Mouse (Mus musculus) ovary, postnatal 14 days (tissue): ENCODE data around the gene Mei1.

Experiments used
- DNase-seq: peaks from one replicate; pipeline ENCODE4 v3.0.0; 2022; ENCODE audit warnings: low spot score

The Mei1 gene

GRCm38 (mm10) chr15:82069898-82070297, at the start of gene Mei1:
Mei1 (plus strand) TSS chr15:82069996.
- DNase-seq: no peak

GRCm38 (mm10) chr15:82022535-82023088, 47.2 kb upstream of the Mei1 start:
- no peak for DNase-seq

GRCm38 (mm10) chr15:82023965-82024635, 45.7 kb upstream of the Mei1 start:
- no peak for DNase-seq

- DNase-seq: no peak
Measured at GRCm38 (mm10) chr15:82027276-82027675, 42.5 kb upstream of the Mei1 start.

- no peak for DNase-seq
Measured at GRCm38 (mm10) chr15:82027726-82028125, 42.1 kb upstream of the Mei1 start.

GRCm38 (mm10) chr15:82032386-82032785, 37.4 kb upstream of the Mei1 start:
- no peak for DNase-seq

- no peak for DNase-seq
Measured at GRCm38 (mm10) chr15:82033762-82034161, 36.0 kb upstream of the Mei1 start, which contains the start of gene Desi1. Desi1 (minus strand) TSS chr15:82033862.

GRCm38 (mm10) chr15:82035904-82036689, 33.7 kb upstream of the Mei1 start:
- no peak for DNase-seq

GRCm38 (mm10) chr15:82040650-82041049, 29.1 kb upstream of the Mei1 start:
- peak; percentile 23 for DNase-seq

- no peak for DNase-seq
Measured at GRCm38 (mm10) chr15:82044166-82044784, 25.5 kb upstream of the Mei1 start.

- DNase-seq: no peak
Measured at GRCm38 (mm10) chr15:82046246-82046891, 23.4 kb upstream of the Mei1 start.

GRCm38 (mm10) chr15:82047080-82047883, 22.5 kb upstream of the Mei1 start, which contains the start of gene Snu13:
Snu13 (minus strand) TSS chr15:82047598.
- DNase-seq: peak; percentile 84

- no peak for DNase-seq
Measured at GRCm38 (mm10) chr15:82052544-82052943, 17.3 kb upstream of the Mei1 start.

- DNase-seq: no peak
Measured at GRCm38 (mm10) chr15:82058719-82059201, 11.0 kb upstream of the Mei1 start, which contains the start of gene 4930407I10Rik. 4930407I10Rik (plus strand) TSS chr15:82059151.

GRCm38 (mm10) chr15:82063909-82064308, 5.9 kb upstream of the Mei1 start:
- DNase-seq: no peak

- peak; percentile 68 for DNase-seq
Measured at GRCm38 (mm10) chr15:82065511-82065910, 4.3 kb upstream of the Mei1 start.

- DNase-seq: no peak
Measured at GRCm38 (mm10) chr15:82071816-82072469, 2.1 kb downstream of the Mei1 start.

- no peak for DNase-seq
Measured at GRCm38 (mm10) chr15:82073490-82073889, 3.7 kb downstream of the Mei1 start.

- DNase-seq: no peak
Measured at GRCm38 (mm10) chr15:82079883-82080282, 10.1 kb downstream of the Mei1 start.

- no peak for DNase-seq
Measured at GRCm38 (mm10) chr15:82081161-82081560, 11.4 kb downstream of the Mei1 start.
